Mouse (Mus musculus) heart, embryonic 11.5 days (tissue): ENCODE data around the gene Cstf1. TPM values are rescaled to one million over a fixed set of nuclear protein-coding genes. Genes with fewer than 3 reads are reported as not detected.

Experiments
- ATAC-seq: fragments of 200-750 bp; cut with Nextera tagmentation; replicated peaks from 2 replicates; pipeline ENCODE4 v1.8.0; 2017; ENCODE audit warnings: moderate library complexity; ENCODE audit not compliant: insufficient number of reproducible peaks, low FRiP score, low TSS enrichment
- H3K27ac ChIP-seq: fragments of 300-500 bp; sonication (generic); 2 replicates; pipeline ENCODE4 v1.5.1; 2014; ENCODE audit warnings: mild to moderate bottlenecking, low read depth, low read length
- H3K27me3 ChIP-seq: fragments of 300-500 bp; sonication (generic); 2 replicates; pipeline ENCODE4 v1.6.1; 2014; ENCODE audit warnings: mild to moderate bottlenecking, low read length, mixed read lengths; ENCODE audit not compliant: control insufficient read depth, insufficient read depth
- H3K36me3 ChIP-seq: fragments of 300-500 bp; sonication (generic); 2 replicates; pipeline ENCODE4 v1.6.1; 2014; ENCODE audit warnings: mild to moderate bottlenecking, low read length, moderate library complexity, mixed read lengths; ENCODE audit not compliant: control insufficient read depth, insufficient read depth
- H3K4me1 ChIP-seq: fragments of 300-500 bp; sonication (generic); 2 replicates; pipeline ENCODE4 v1.6.1; 2014; ENCODE audit warnings: low read length; ENCODE audit not compliant: control insufficient read depth, insufficient read depth
- H3K4me2 ChIP-seq: fragments of 300-500 bp; sonication (generic); 2 replicates; pipeline ENCODE4 v1.6.1; 2014; ENCODE audit warnings: mild to moderate bottlenecking, moderate library complexity
- H3K4me3 ChIP-seq: fragments of 300-500 bp; sonication (generic); 2 replicates; pipeline ENCODE4 v1.5.1; 2014; ENCODE audit warnings: low read depth, low read length
- H3K9ac ChIP-seq: fragments of 300-500 bp; sonication (generic); 2 replicates; pipeline ENCODE4 v1.6.1; 2014; ENCODE audit warnings: mild to moderate bottlenecking, low read depth, low read length, moderate library complexity
- H3K9me3 ChIP-seq: fragments of 300-500 bp; sonication (generic); replicated peaks from 2 replicates; pipeline ENCODE4 v1.6.1; 2016; ENCODE audit warnings: low read length; ENCODE audit not compliant: control insufficient read depth
- WGBS: fragments of 180-500 bp; shearing (Covaris S2); extraction: QIAGEN DNeasy Blood & Tissue Kit; methylation state at CpG from one replicate; pipeline ENCODE4 v1.1.7; 2014; ENCODE audit not compliant: insufficient replicate concordance; 5-methylcytosine and 5-hydroxymethylcytosine counted together
- polyA plus RNA-seq: library from polyadenylated mRNA; unstranded; fragments of >200 nt; fragmentation: Nextera tagmentation; extraction: Ambion mirVana; gene quantifications from 2 replicates; pipeline ENCODE4 v1.2.1, GENCODE M21; 2014

Cstf1 gene
- polyA plus RNA-seq, 1 experiment from 2014 or later: 34.4 TPM

GRCm38 (mm10) chr2:172344669-172345068 is 25.8 kb upstream of the Cstf1 start:
- peak overlapping the region; percentile 78 for H3K4me2 ChIP-seq
- no peak for ATAC-seq
- H3K36me3 ChIP-seq: no peaks in the 10 kb centered on the region
- H3K27ac ChIP-seq: peak overlapping the region; percentile 70
- no peaks in the 10 kb centered on the region for H3K9me3 ChIP-seq
- peak overlapping the region; percentile 61 for H3K4me3 ChIP-seq
- 36% methylated on average over 5 of the region's 5 CpGs for WGBS
- peaks cover 24% of the 10 kb centered on the region for H3K4me1 ChIP-seq
- no peaks in the 10 kb centered on the region for H3K27me3 ChIP-seq
- peak overlapping the region; percentile 10; the same call in 1 of the 2 replicates for H3K9ac ChIP-seq

- WGBS: under 1% methylated on average over 35 of the region's 35 CpGs
- no peaks in the 10 kb centered on the region for H3K9me3 ChIP-seq
- peak; percentile 93 for ATAC-seq
- peak within 1 kb of the TSS; percentile 61 for H3K4me3 ChIP-seq
- H3K27ac ChIP-seq: peak within 1 kb of the TSS; percentile 92
- no peaks in the 10 kb centered on the region for H3K27me3 ChIP-seq
- H3K4me1 ChIP-seq: peaks cover 24% of the 10 kb centered on the region
- H3K36me3 ChIP-seq: no peaks in the 10 kb centered on the region
- peak within 1 kb of the TSS; percentile 78 for H3K4me2 ChIP-seq
- peak within 1 kb of the TSS; percentile 73 for H3K9ac ChIP-seq
Measured at GRCm38 (mm10) chr2:172345258-172345738, 25.2 kb upstream of the Cstf1 start, which contains the start of gene Fam210b. Gene Fam210b (plus strand): TSS chr2:172345565.

GRCm38 (mm10) chr2:172346034-172346929 is 24.2 kb upstream of the Cstf1 start:
- no peak for ATAC-seq
- WGBS: 6% methylated on average over 31 of the region's 31 CpGs
- peak overlapping the region; percentile 61 for H3K4me3 ChIP-seq
- peak overlapping the region; percentile 92 for H3K27ac ChIP-seq
- H3K4me1 ChIP-seq: peaks cover 32% of the 10 kb centered on the region
- no peaks in the 10 kb centered on the region for H3K27me3 ChIP-seq
- H3K4me2 ChIP-seq: peak overlapping the region; percentile 78
- H3K36me3 ChIP-seq: no peaks in the 10 kb centered on the region
- H3K9ac ChIP-seq: peak overlapping the region; percentile 73
- no peaks in the 10 kb centered on the region for H3K9me3 ChIP-seq

- Histone ChIP-seq H3K27me3 (no peaks in the 10 kb centered on the region), H3K9me3 (no peaks in the 10 kb centered on the region), H3K4me3 (peak overlapping the region; percentile 61), H3K4me1 (peaks cover 32% of the 10 kb centered on the region), H3K9ac (peak overlapping the region; percentile 73; the same call in 1 of the 2 replicates), H3K27ac (peak overlapping the region; percentile 92), H3K36me3 (no peaks in the 10 kb centered on the region), H3K4me2 (peak overlapping the region; percentile 78)
- 48% methylated on average over 8 of the region's 8 CpGs for WGBS
- peak; percentile 50 for ATAC-seq
Measured at GRCm38 (mm10) chr2:172346933-172347611, 23.4 kb upstream of the Cstf1 start.

- no peaks in the 10 kb centered on the region for H3K9me3 ChIP-seq
- H3K27ac ChIP-seq: peak overlapping the region; percentile 92
- ATAC-seq: peak; percentile 67
- peak overlapping the region; percentile 61 for H3K4me3 ChIP-seq
- H3K36me3 ChIP-seq: peaks cover 3% of the 10 kb centered on the region; the same call in 1 of the 2 replicates
- H3K9ac ChIP-seq: peak overlapping the region; percentile 59; the same call in 1 of the 2 replicates
- peaks cover 32% of the 10 kb centered on the region for H3K4me1 ChIP-seq
- peak overlapping the region; percentile 50 for H3K4me2 ChIP-seq
- H3K27me3 ChIP-seq: no peaks in the 10 kb centered on the region
- 19% methylated on average over 3 of the region's 3 CpGs for WGBS
Measured at GRCm38 (mm10) chr2:172348297-172348950, 22.1 kb upstream of the Cstf1 start.

GRCm38 (mm10) chr2:172349776-172350175 is 20.7 kb upstream of the Cstf1 start:
- Histone ChIP-seq H3K9me3 (no peaks in the 10 kb centered on the region), H3K4me3 (no peak overlapping the region), H3K4me1 (peaks cover 30% of the 10 kb centered on the region), H3K27me3 (no peaks in the 10 kb centered on the region), H3K4me2 (peak overlapping the region; percentile 44), H3K9ac (no peak overlapping the region), H3K36me3 (peaks cover 5% of the 10 kb centered on the region; the same call in 1 of the 2 replicates), H3K27ac (no peak overlapping the region)
- ATAC-seq: no peak
- 68% methylated on average over 14 of the region's 14 CpGs for WGBS

GRCm38 (mm10) chr2:172350773-172351172 is 19.7 kb upstream of the Cstf1 start:
- Histone ChIP-seq H3K4me2 (peak overlapping the region; percentile 33), H3K4me1 (peaks cover 29% of the 10 kb centered on the region)

GRCm38 (mm10) chr2:172353218-172353617 is 17.3 kb upstream of the Cstf1 start:
- Histone ChIP-seq H3K36me3 (peaks cover 34% of the 10 kb centered on the region), H3K9me3 (no peaks in the 10 kb centered on the region)

More at GRCm38 (mm10) chr2:172350773-172351172, 19.7 kb upstream of the Cstf1 start:
- 58% methylated on average over 8 of the region's 8 CpGs for WGBS
- no peak for ATAC-seq
- no peaks in the 10 kb centered on the region for H3K9me3 ChIP-seq
- H3K27ac ChIP-seq: no peak overlapping the region
- H3K36me3 ChIP-seq: peaks cover 12% of the 10 kb centered on the region
- H3K4me3 ChIP-seq: 0 out of 2 replicates have a peak overlapping the region, but pooled peaks have one; percentile 3
- no peaks in the 10 kb centered on the region for H3K27me3 ChIP-seq
- no peak overlapping the region for H3K9ac ChIP-seq

More at GRCm38 (mm10) chr2:172353218-172353617, 17.3 kb upstream of the Cstf1 start:
- Histone ChIP-seq H3K4me2 (no peak overlapping the region), H3K27me3 (no peaks in the 10 kb centered on the region), H3K27ac (no peak overlapping the region), H3K9ac (no peak overlapping the region), H3K4me3 (no peak overlapping the region), H3K4me1 (peaks cover 19% of the 10 kb centered on the region)
- WGBS: 83% methylated on average over 9 of the region's 9 CpGs
- no peak for ATAC-seq
